In genomic region chr2:165967823-165968555, GRCm38 (mm10) we compare ENCODE assay signal across 8 mouse cellular contexts. TPM values are rescaled to one million over a fixed set of nuclear protein-coding genes. Genes with fewer than 3 reads are reported as not detected.
DNase-seq lines count a peak whose midpoint lies in the region; ATAC-seq lines count a peak whose summit lies in the region.

No protein-coding gene starts in this region.

- peak overlapping the region; percentile 18 to 41 for H3K27ac ChIP-seq in heart, embryonic 14.5 days (replicated peaks in 1 of 2; ENCODE audit: control insufficient read depth in 1 of 2, insufficient read depth in 1 of 2, low read depth in 2 of 2, low read length in 2 of 2)
- no peak overlapping the region for H3K27ac ChIP-seq in forebrain, embryonic 16.5 days (ENCODE audit: low read length)

- H3K9me3 ChIP-seq in heart, embryonic 14.5 days (ENCODE audit: control insufficient read depth, low read length) = no peaks in the 10 kb centered on the region
- no peaks in the 10 kb centered on the region for H3K9me3 ChIP-seq in forebrain, embryonic 16.5 days (ENCODE audit: control insufficient read depth, low read length)

- intact Hi-C loops in gastrocnemius, postnatal 14 days (cut with DNase I; ENCODE audit: low total_unique reads) = no loop called here

- ATAC-seq in heart, embryonic 14.5 days (ENCODE audit: insufficient number of reproducible peaks, insufficient read depth, low FRiP score, low read depth) = no peak
- ATAC-seq in forebrain, embryonic 16.5 days = peak; percentile 65
- peak; percentile 91 for ATAC-seq in megakaryocyte-erythroid progenitor cell, adult 5-6 weeks (replicated peaks; ENCODE audit: low FRiP score, low TSS enrichment, poor library complexity, severe bottlenecking)

- no peaks in the 10 kb centered on the region for H3K27me3 ChIP-seq in heart, embryonic 14.5 days (ENCODE audit: control insufficient read depth, insufficient read depth, low read length)
- H3K27me3 ChIP-seq in forebrain, embryonic 16.5 days (replicated peaks; ENCODE audit: control insufficient read depth, insufficient read depth, low read length) = no peaks in the 10 kb centered on the region

- 21% methylated on average over 6 of the region's 6 CpGs for WGBS in heart, embryonic 14.5 days
- WGBS in forebrain, embryonic 16.5 days = 55% methylated on average over 6 of the region's 6 CpGs

- H3K4me1 ChIP-seq in heart, embryonic 14.5 days (ENCODE audit: control insufficient read depth in 2 of 2, insufficient read depth in 2 of 2, low read length in 2 of 2) = peaks cover 21 to 25% of the 10 kb centered on the region in 2 experiments
- no peaks in the 10 kb centered on the region for H3K4me1 ChIP-seq in forebrain, embryonic 16.5 days (replicated peaks; ENCODE audit: control insufficient read depth, insufficient read depth, low read length)

- H3K4me2 ChIP-seq in heart, embryonic 14.5 days (ENCODE audit: low read length) = no peak overlapping the region
- H3K4me2 ChIP-seq in forebrain, embryonic 16.5 days (ENCODE audit: low read length) = no peak overlapping the region

- no peaks in the 10 kb centered on the region for H3K36me3 ChIP-seq in heart, embryonic 14.5 days (ENCODE audit: control insufficient read depth, insufficient read depth, low read length)
- H3K36me3 ChIP-seq in forebrain, embryonic 16.5 days (ENCODE audit: control insufficient read depth, insufficient read depth) = no peaks in the 10 kb centered on the region

- no peak overlapping the region for H3K9ac ChIP-seq in heart, embryonic 14.5 days (ENCODE audit: low read length)
- H3K9ac ChIP-seq in forebrain, embryonic 16.5 days (replicated peaks; ENCODE audit: low read depth, low read length) = no peak overlapping the region

- H3K4me3 ChIP-seq in heart, embryonic 14.5 days (ENCODE audit: control insufficient read depth in 1 of 2, insufficient read depth in 1 of 2, low read depth in 1 of 2, low read length in 2 of 2) = no peak overlapping the region
- H3K4me3 ChIP-seq in forebrain, embryonic 16.5 days (replicated peaks; ENCODE audit: low read length) = no peak overlapping the region

- DNase-seq in heart, adult 9 months (ENCODE audit: low spot score in 2 of 2) = no peak
- peak; percentile 89 for DNase-seq in ZHBTc4 (ENCODE audit: low read depth, low spot score)
- no peak for DNase-seq in testis, postnatal 10 days (ENCODE audit: low spot score)
- DNase-seq in urinary bladder, postnatal 10 days (ENCODE audit: low spot score) = no peak
- no peak for DNase-seq in gastrocnemius, postnatal 14 days

RNA-seq across cellular contexts. Expression of gene Ncoa3, which starts 24.4 kb away (rescaled TPM):
- polyA plus RNA-seq in heart, embryonic 14.5 days (2014; fragmentation: Nextera tagmentation; extraction: Ambion mirVana) = 12.5 and 13.1 TPM in 2 replicates
- polyA plus RNA-seq in forebrain, embryonic 16.5 days (2015; fragmentation: Nextera tagmentation; extraction: Ambion mirVana) = 10.6 and 11.3 TPM in 2 replicates
- total RNA-seq in megakaryocyte-erythroid progenitor cell, adult 5-6 weeks (2014; fragmentation: Nextera tagmentation) = 8.3 and 21.1 TPM in 2 replicates
- 8.8 and 15.9 TPM in 2 replicates for total RNA-seq in megakaryocyte-erythroid progenitor cell, adult 5-6 weeks (2017)
- 10 to 100 TPM; 11.1 to 13.9 TPM for total RNA-seq in gastrocnemius, postnatal 14 days (2021)
